Mouse (Mus musculus) small intestine, adult 2 months (tissue): ENCODE measurements around the gene Cers6.

Source experiments
- CTCF ChIP-seq: fragments of 200-500 bp; IDR thresholded peaks from 2 replicates; pipeline ENCODE4 v1.5.1; 2012; ENCODE audit warnings: low read depth, mild to moderate bottlenecking, control low read depth, inconsistent platforms, low read length, moderate library complexity, mixed read lengths; ENCODE audit not compliant: insufficient replicate concordance, insufficient read length; ENCODE audit errors: extremely low read depth
- POLR2A ChIP-seq: fragments of 200-500 bp; IDR thresholded peaks from 2 replicates; pipeline ENCODE4 v1.6.1; 2012; ENCODE audit warnings: low read depth, mild to moderate bottlenecking, control low read depth, inconsistent platforms, low read length, moderate library complexity

GRCm38 (mm10) chr2:68968028-68968427 is 106.8 kb downstream of the Cers6 start:
- no peak for TF ChIP-seq CTCF
- no peak for TF ChIP-seq POLR2A
